Mouse (Mus musculus) liver, embryonic 14.5 days (tissue): ENCODE data around the gene Desi1. TPM values are rescaled to one million over a fixed set of nuclear protein-coding genes. Genes with fewer than 3 reads are reported as not detected.

Source experiments
- ATAC-seq: fragments of 200-750 bp; cut with Nextera tagmentation; 2 replicates; pipeline ENCODE4 v1.8.0; 2017; ENCODE audit warnings: moderate number of reproducible peaks, mild to moderate bottlenecking, moderate library complexity; ENCODE audit not compliant: insufficient read depth
- DNase-seq, 3 experiments: peaks; one replicate each; pipeline ENCODE4 v3.0.0-alpha.2; 2012 to 2013; ENCODE audit warnings: low read depth in 3 of 3, low spot score in 3 of 3
- H3K27ac ChIP-seq: fragments of 300-500 bp; sonication (generic); 2 replicates; pipeline ENCODE4 v1.5.1; 2014; ENCODE audit warnings: moderate library complexity, mild to moderate bottlenecking, control low read depth, inconsistent platforms
- H3K27me3 ChIP-seq: fragments of 300-500 bp; sonication (generic); 2 replicates; pipeline ENCODE4 v1.6.1; 2014; ENCODE audit warnings: mild to moderate bottlenecking, low read length, moderate library complexity; ENCODE audit not compliant: control insufficient read depth, insufficient read depth
- H3K36me3 ChIP-seq: fragments of 300-500 bp; sonication (generic); replicated peaks from 2 replicates; pipeline ENCODE4 v1.6.1; 2014; ENCODE audit warnings: low read depth; ENCODE audit not compliant: control insufficient read depth, insufficient read depth
- H3K4me1 ChIP-seq, 2 experiments: fragments of 200-500 bp in 1 of 2; fragments of 300-500 bp in 1 of 2; sonication (generic) in 1 of 2; replicated peaks; 2 replicates each; pipeline ENCODE4 v1.6.1; 2012 to 2014; ENCODE audit warnings: antibody characterized with exemption in 1 of 2, inconsistent platforms in 1 of 2, low read length in 1 of 2; ENCODE audit not compliant: control insufficient read depth in 2 of 2, insufficient read depth in 2 of 2
- H3K4me2 ChIP-seq: fragments of 300-500 bp; sonication (generic); 2 replicates; pipeline ENCODE4 v1.6.1; 2014; ENCODE audit warnings: low read depth, mild to moderate bottlenecking, control low read depth, moderate library complexity
- H3K4me3 ChIP-seq, 2 experiments: fragments of 200-500 bp in 1 of 2; fragments of 300-500 bp in 1 of 2; sonication (generic) in 1 of 2; 2 replicates each; pipeline ENCODE4 v1.5.1; 2012 to 2014; ENCODE audit warnings: low read depth in 2 of 2, low read length in 2 of 2, mild to moderate bottlenecking in 2 of 2, control low read depth in 1 of 2, inconsistent platforms in 1 of 2, moderate library complexity in 1 of 2; ENCODE audit not compliant: insufficient read depth in 1 of 2
- H3K9ac ChIP-seq: fragments of 300-500 bp; sonication (generic); replicated peaks from 2 replicates; pipeline ENCODE4 v1.6.1; 2014; ENCODE audit warnings: mild to moderate bottlenecking, control low read depth, moderate library complexity
- H3K9me3 ChIP-seq: fragments of 300-500 bp; sonication (generic); 2 replicates; pipeline ENCODE4 v1.6.1; 2016; ENCODE audit warnings: low read length, mixed read lengths; ENCODE audit not compliant: control insufficient read depth
- CTCF ChIP-seq: IDR thresholded peaks from 2 replicates; pipeline ENCODE4 v1.5.1; 2016; ENCODE audit warnings: antibody characterized with exemption, low read depth, control low read depth
- EP300 ChIP-seq: IDR thresholded peaks from 2 replicates; pipeline ENCODE4 v1.6.1; 2016; ENCODE audit warnings: antibody characterized with exemption, low read depth
- WGBS: fragments of 180-500 bp; shearing (Covaris S2); extraction: QIAGEN DNeasy Blood & Tissue Kit; methylation state at CpG from one replicate; pipeline ENCODE4 v1.1.7; 2014; ENCODE audit not compliant: insufficient replicate concordance; 5-methylcytosine and 5-hydroxymethylcytosine counted together
- polyA plus RNA-seq, 2 experiments: library from polyadenylated mRNA; depleted of rRNA in 1 of 2; stranded (reverse) in 1 of 2; unstranded in 1 of 2; fragments of >200 nt; fragmentation: Nextera tagmentation in 1 of 2; extraction: Ambion mirVana in 1 of 2; gene quantifications; 2 replicates each; pipeline versions ENCODE4 v1.2.1 to v1.2.3; 2012 to 2014

The Desi1 gene
- 8.3 and 9.3 TPM in 2 replicates for polyA plus RNA-seq (2012; rRNA removed)
- polyA plus RNA-seq (2014; fragmentation: Nextera tagmentation; extraction: Ambion mirVana) = 8.6 and 11.3 TPM in 2 replicates

DNA sequence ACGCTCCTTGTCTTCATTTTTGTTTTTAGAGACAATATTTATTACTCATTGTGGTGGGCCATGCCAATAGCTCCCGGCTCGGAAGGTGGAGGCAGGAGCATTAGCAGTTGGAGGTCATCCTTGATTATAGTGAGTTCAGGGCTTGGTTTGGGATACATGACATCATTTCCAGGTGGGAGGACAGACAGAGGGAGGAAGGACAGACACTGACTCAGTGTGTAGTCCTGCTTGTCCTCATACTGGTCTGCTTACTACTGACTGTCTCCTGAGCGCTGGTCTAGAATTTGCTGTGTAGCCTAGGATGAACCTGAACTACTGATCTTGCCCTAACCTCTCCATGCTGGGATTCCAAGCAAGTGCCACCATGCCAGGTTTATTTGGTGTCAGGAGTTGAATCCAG, at the start of gene Desi1:
Gene Desi1, minus strand, starts transcription at position 101 of the 400 bp plus-strand sequence.
- H3K36me3 ChIP-seq = peaks cover 52% of the 10 kb centered on the region
- no peak within 1 kb of the TSS for H3K27ac ChIP-seq
- ATAC-seq = no peak
- no peak within 1 kb of the TSS for H3K9ac ChIP-seq
- DNase-seq = no peak
- H3K27me3 ChIP-seq = no peaks in the 10 kb centered on the region
- no peak within 1 kb of the TSS for H3K4me2 ChIP-seq
- TF ChIP-seq EP300 = no peak
- no peak for TF ChIP-seq CTCF
- H3K4me3 ChIP-seq = no peak within 1 kb of the TSS
- WGBS = 80% methylated on average over 4 of the region's 4 CpGs
- no peaks in the 10 kb centered on the region for H3K9me3 ChIP-seq
- no peaks in the 10 kb centered on the region for H3K4me1 ChIP-seq

DNA sequence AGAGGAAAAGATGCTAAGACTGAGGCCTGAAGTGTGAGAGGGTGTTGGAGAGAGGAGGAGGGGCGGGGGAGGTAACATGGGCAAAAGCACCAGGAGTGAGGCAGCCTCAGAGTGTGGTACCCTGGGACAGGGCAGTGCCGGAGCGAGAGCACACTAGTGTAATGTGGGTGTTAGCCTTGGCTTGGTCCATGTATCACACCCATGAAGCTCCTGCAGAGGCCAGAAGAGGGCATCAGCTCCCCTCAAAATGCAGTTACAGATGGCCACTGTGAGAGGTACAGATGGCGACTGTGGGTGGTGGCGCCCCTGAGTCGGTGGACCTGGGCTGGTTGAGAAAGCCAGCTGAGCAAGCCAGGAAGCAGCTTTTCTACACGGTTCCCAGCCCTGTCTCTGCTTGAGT, 47.5 kb upstream of the Desi1 start:
- ATAC-seq (no peak), DNase-seq (peak in 1 of 3 experiments; percentile 6)
- peak; percentile 66 for TF ChIP-seq CTCF
- TF ChIP-seq EP300 = no peak
- no peak overlapping the region for H3K4me2 ChIP-seq
- no peak overlapping the region for H3K9ac ChIP-seq
- no peaks in the 10 kb centered on the region for H3K27me3 ChIP-seq
- no peak overlapping the region for H3K4me3 ChIP-seq
- WGBS = 29% methylated on average over 7 of the region's 7 CpGs
- H3K27ac ChIP-seq = no peak overlapping the region
- no peaks in the 10 kb centered on the region for H3K9me3 ChIP-seq
- H3K4me1 ChIP-seq = no peaks in the 10 kb centered on the region
- no peaks in the 10 kb centered on the region for H3K36me3 ChIP-seq

- H3K27ac ChIP-seq = no peak overlapping the region
- no peaks in the 10 kb centered on the region for H3K36me3 ChIP-seq
- WGBS = 44% methylated on average over 10 of the region's 10 CpGs
- no peak overlapping the region for H3K9ac ChIP-seq
- TF ChIP-seq EP300 (no peak), CTCF (no peak)
- H3K27me3 ChIP-seq = no peaks in the 10 kb centered on the region
- no peak for ATAC-seq
- H3K9me3 ChIP-seq = no peaks in the 10 kb centered on the region
- no peak overlapping the region for H3K4me2 ChIP-seq
- DNase-seq = no peak
- no peak overlapping the region for H3K4me3 ChIP-seq
- H3K4me1 ChIP-seq = no peaks in the 10 kb centered on the region
Observed at GRCm38 (mm10) chr15:82079883-82080282, 46.2 kb upstream of the Desi1 start.

DNA sequence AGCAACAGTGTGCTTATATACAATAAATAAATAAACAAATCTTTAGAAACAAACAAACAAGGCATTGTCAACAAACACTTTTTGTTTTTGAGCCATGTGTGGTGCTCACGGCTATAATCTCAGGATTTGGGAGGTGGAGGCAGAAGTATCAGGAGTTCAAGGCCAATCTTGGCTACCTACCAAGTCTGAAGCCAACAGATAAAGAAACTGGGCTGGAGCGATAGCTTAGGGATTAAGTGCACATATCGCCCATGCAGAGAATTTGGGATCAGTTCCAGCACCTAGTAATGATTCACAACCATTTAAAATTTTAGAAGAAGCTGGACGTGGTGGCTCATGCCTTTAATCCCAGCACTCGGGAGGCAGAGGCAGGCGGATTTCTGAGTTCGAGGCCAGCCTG, 39.8 kb upstream of the Desi1 start:
- no peak for TF ChIP-seq EP300
- TF ChIP-seq CTCF = no peak
- no peaks in the 10 kb centered on the region for H3K36me3 ChIP-seq
- 64% methylated on average over 7 of the region's 7 CpGs for WGBS
- H3K27ac ChIP-seq = no peak overlapping the region
- H3K4me1 ChIP-seq = no peaks in the 10 kb centered on the region
- peaks cover 21% of the 10 kb centered on the region for H3K27me3 ChIP-seq
- ATAC-seq (no peak), DNase-seq (no peak)
- H3K9me3 ChIP-seq = no peaks in the 10 kb centered on the region
- no peak overlapping the region for H3K4me3 ChIP-seq
- H3K9ac ChIP-seq = no peak overlapping the region
- no peak overlapping the region for H3K4me2 ChIP-seq

DNA sequence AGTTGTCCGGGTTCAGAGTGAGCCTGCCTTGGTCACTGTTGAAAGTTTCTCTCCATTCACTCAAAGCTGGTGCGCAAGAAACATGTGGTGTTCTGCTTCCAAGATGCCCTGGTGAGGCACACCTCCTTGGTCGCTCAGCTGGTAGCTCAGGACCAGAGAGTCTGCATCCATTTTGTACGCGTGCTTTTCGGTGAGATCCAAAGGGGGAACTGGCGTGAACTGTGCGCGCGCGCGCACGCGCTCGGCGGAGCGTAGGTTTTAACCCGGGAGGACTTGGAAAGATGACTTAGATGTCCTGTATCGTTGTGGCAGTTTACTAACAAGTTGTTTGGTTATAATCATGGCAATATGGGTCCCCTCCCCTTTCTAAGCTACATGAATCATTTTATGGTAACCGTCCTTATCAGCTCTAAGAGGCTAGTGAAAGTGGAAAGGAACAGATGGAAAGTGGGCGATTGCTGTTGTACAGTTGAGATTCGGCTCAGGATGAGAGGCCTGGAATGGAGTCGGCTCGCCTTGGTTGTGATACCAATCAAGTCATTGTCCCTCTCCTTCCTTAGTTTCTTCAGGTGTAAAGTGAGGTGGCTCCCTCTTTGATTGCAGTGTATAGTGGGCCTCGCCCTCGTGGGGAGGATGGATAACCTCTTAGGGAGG, 38.3 kb upstream of the Desi1 start:
- 79% methylated on average over 26 of the region's 26 CpGs for WGBS

More for the DNA sequence above, 38.3 kb upstream of the Desi1 start:
- Histone ChIP-seq H3K36me3 (no peaks in the 10 kb centered on the region), H3K9ac (no peak overlapping the region), H3K9me3 (no peaks in the 10 kb centered on the region), H3K27ac (no peak overlapping the region), H3K27me3 (peaks cover 21% of the 10 kb centered on the region), H3K4me1 (no peaks in the 10 kb centered on the region), H3K4me2 (no peak overlapping the region), H3K4me3 (no peak overlapping the region)
- no peak for DNase-seq
- TF ChIP-seq CTCF (no peak), EP300 (no peak)
- no peak for ATAC-seq
